Mouse (Mus musculus) gastrocnemius, adult 18-20 months (tissue): Measurements from ENCODE around the gene Irf9. TPM values are rescaled to one million over a fixed set of nuclear protein-coding genes. Genes with fewer than 3 reads are reported as not detected.
A peak's percentile ranks its signal among the peaks of the same experiment; 100 is the strongest.

Experiments used
- DNase-seq: peaks from one replicate; pipeline ENCODE4 v3.0.0; 2021; ENCODE audit warnings: low spot score
- total RNA-seq, 2 experiments: library from RNA; stranded (reverse); gene quantifications; 2 replicates each; pipeline ENCODE4 v1.2.3; 2021

The Irf9 gene
- total RNA-seq, 2 experiments from 2014 or later, result 2.9 to 4.8 TPM

GRCm38 (mm10) chr14:55579511-55580496 lies 23.6 kb upstream of the Irf9 start:
- DNase-seq, result no peak

DNA sequence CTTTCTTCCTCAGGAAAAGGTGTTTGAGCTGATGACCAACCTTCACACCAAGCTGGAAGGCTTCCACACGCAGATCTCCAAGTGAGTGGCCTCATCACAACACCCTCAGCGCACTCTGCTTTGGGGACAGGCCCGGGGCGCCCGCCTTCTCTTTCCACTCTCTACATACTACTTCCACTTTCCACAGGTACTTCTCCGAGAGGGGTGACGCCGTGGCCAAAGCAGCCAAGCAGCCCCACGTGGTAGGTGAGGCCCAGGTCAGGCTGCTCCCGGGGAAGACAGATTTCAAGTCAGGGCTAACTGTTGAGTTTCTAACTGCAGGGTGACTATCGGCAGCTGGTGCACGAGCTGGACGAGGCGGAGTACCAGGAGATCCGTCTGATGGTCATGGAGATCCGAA lies 22.6 kb upstream of the Irf9 start:
- DNase-seq, result no peak

GRCm38 (mm10) chr14:55581981-55582681 lies 21.2 kb upstream of the Irf9 start:
- no peak for DNase-seq

GRCm38 (mm10) chr14:55584303-55584701 lies 19.1 kb upstream of the Irf9 start:
- no peak for DNase-seq

DNA sequence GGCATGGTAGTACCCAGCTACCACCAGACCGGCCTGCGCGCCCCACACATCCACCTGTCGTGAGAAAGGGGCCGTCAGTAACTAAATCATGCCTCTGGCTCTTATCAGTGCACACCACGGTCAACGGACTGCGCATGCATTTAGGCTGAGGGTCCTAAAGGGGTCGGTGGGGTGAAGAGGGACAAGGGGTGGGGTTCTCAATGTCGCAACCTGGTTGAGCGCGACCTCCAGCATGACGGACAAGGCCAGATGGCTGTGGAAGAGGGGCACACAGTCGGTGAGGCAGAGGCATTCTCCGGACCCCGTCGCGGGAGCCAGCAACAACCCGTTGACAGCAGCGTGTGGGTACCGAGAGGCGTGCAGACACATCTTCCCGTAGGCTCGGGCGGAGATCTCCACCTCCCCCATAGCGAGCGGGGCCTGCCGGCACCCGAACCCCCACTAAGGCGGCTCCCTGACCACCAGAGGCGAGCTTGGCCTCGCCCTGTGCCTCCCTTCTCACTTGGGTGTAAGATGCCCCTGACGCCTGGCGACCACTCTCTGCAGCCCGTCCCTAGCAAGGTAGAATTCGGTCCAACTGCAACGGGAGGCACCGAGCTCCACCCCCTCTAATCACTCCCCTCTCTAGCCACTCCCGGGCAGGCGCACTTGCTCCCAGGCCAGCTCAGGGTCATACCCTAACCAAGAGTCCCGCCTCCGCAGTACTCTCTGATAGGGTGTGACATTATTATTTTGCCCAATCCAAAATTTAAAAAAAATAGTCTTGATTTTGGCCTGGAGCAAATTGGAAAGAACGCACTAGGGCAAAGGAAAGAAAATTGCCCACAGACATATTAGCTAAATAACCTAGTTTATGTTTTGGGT lies 18.4 kb upstream of the Irf9 start, which contains the start of gene Emc9:
TSS of gene Emc9 (minus strand) at position 601 of the 864 bp plus-strand sequence.
- peak; percentile 87 for DNase-seq

- no peak for DNase-seq
Measured at GRCm38 (mm10) chr14:55585566-55585960, 17.8 kb upstream of the Irf9 start.

- no peak for DNase-seq
Measured at GRCm38 (mm10) chr14:55586149-55586548, 17.2 kb upstream of the Irf9 start.

DNA sequence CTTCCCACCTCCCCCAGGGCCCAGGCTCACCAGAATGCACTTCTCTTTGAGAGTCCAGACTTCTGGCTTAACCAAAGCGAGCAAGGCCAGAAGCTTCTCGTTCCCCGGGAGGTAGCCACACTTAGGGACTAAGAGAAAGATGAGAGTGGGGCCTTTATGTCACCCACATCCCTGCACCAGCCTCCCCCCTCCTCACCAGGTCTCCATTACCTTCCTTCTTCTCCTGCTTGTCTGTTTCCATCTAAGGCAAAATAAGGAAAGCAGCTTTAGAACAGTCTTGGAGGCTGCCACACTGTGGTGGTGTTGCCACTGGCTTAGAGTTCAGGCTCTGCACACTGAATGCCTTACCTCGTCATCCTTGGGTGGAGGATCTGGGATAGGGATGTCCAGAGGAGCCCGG lies 14.1 kb upstream of the Irf9 start:
- no peak for DNase-seq

GRCm38 (mm10) chr14:55589771-55590448 lies 13.5 kb upstream of the Irf9 start:
- no peak for DNase-seq

- peak; percentile 97 for DNase-seq
Measured at GRCm38 (mm10) chr14:55590748-55591330, 12.5 kb upstream of the Irf9 start, which contains the start of gene Psme2. Gene Psme2, minus strand, starts transcription at chr14:55591113.

DNA sequence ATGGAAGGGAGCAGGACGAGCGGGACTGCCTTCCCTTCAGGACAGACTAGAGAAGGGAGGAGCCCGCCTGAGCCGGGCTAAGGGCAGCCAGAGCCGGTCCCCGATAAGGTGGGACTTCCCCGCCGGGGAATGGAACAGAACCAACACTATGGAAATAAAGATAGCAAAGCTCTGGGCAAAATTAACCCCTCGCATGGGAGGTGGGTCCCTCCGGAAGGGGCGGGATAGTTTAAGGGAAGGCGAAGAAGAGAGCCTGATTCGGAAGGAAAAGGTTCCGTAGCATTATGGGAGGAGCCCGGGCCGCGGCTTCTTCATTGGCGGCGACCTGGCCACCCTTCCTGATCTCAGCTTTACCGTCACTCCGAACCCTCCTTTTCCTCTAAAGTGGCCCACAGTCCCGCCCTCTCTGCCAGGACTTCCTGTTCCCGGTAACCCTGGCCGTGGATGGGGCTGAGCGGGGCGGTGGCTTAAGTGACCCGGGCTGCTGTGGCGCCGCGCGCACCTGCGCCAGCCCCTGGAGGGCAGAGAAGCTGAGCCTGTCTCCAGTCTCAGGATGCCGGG lies 12.0 kb upstream of the Irf9 start, which contains the start of gene Rnf31:
TSS of gene Rnf31 (plus strand) at position 378 of the 561 bp plus-strand sequence.
- peak; percentile 96 for DNase-seq

GRCm38 (mm10) chr14:55592226-55592625 lies 11.1 kb upstream of the Irf9 start:
- DNase-seq, result no peak

- DNase-seq, result no peak
Measured at GRCm38 (mm10) chr14:55596036-55596690, 7.2 kb upstream of the Irf9 start.

DNA sequence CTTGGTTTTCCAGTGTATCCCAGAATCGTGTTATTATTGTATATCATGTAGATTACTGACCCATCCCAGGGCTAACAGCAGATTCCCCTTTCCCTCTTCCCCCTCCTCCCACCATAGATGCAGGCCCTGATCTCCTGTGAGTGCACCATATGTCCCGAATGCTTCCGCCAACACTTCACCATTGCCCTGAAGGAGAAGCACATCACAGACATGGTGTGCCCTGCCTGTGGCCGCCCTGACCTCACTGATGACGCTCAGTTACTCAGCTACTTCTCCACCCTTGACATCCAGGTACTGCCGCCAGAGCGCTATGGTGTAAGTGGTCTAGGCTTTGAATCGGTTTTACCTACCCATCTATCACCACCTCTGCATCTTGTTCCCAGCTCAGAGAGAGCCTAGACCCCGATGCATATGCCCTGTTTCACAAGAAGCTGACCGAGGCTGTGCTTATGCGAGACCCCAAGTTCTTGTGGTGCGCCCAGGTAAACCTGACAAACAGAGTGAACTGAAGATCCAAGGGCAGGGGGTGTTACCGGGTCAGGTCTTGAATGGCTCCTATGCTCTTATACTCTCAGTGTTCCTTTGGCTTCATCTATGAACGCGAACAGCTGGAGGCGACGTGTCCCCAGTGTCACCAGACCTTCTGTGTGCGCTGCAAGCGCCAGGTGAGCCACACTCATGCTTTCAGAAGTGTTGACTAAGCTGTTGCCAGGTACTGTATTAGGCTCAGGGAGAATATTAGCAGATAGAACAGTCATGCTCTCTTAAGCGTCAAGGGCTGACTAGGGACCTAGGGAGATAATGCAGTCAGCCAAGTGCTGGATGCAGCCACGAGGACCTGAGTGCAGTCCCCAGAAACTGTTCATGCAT lies 4.6 kb upstream of the Irf9 start:
- no peak for DNase-seq

DNA sequence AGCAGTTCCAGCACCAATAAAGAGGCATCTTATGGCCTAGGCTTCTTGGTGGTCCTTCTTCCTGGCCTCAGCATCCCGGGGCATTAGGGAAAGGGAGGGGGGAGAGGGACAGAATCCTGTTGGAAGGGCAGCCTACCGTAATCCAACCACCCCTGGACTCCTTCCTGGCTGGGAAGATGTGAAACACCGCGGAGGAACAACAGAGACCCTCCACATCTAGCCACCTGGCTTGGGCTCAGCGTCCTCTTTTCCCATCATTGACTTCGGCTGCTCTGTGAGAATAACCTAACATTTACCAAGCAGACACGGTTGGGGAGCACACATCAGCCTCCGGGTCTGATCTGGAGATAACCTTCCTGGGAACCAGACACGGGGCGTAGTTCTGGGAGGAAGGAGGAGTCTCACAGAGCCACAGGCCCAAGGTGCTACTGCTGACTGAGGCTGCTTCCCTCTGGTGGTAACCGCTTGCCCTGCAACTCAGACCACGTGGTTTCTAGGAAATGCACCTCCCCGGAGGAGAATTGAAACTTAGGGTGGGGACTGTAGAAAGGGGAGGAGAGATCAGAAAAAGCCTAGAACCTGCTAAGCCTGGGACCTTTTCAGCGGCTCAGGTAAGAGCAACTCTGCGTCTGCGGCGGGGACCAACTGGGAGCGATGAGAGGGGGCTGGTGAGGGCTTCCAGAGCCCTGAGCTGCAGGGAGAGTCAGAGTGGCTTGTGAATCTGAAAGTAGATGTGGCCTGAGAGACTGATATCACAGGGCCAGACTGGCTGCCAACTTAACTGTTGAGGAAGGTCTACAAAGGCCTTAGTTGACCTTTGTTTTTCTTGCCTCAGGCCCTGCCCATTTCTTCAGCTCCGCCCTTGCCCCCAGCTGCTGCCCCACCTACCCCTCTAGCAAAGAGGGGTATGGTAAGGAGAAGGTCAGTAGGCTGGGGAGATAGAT lies 534 bp downstream of the Irf9 start:
- peak; percentile 93 for DNase-seq

DNA sequence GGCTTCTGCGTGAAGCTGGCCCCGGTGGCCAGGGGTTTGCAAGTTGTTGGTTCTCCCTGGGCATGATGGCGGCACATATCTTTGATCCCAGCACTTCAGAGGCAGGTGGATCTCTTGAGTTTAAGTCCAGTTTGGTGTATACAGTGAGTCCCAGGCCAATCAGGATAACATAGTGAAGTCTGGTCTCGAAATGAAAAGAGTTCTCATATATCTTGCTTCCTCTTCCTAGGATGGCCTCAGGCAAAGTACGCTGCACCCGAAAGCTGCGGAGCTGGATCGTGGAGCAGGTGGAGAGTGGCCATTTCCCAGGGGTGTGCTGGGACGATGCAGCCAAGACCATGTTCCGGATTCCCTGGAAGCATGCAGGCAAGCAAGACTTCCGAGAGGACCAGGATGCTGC lies 1.5 kb downstream of the Irf9 start:
- DNase-seq, result no peak

GRCm38 (mm10) chr14:55605743-55606459 lies 2.5 kb downstream of the Irf9 start:
- DNase-seq, result no peak
